Mouse (Mus musculus) MEL-GATA-1-ER (cell line): ENCODE measurements around the gene Krtap24-1.

ENCODE experiments used
- DNase-seq: peaks from one replicate; pipeline ENCODE4 v3.0.0-alpha.2; 2012; ENCODE audit warnings: low read depth; ENCODE audit errors: extremely low read depth

Krtap24-1 gene

GRCm38 (mm10) chr16:88611922-88612321, at the start of gene Krtap24-1:
Gene Krtap24-1 (minus strand): TSS chr16:88612279.
- DNase-seq = no peak

- DNase-seq = no peak
Measured at GRCm38 (mm10) chr16:88657426-88657825, 45.3 kb upstream of the Krtap24-1 start.

GRCm38 (mm10) chr16:88651952-88652351, 39.9 kb upstream of the Krtap24-1 start:
- no peak for DNase-seq

GRCm38 (mm10) chr16:88651082-88651481, 39.0 kb upstream of the Krtap24-1 start:
- no peak for DNase-seq

GRCm38 (mm10) chr16:88647358-88647846, 35.3 kb upstream of the Krtap24-1 start, which contains the start of gene Krtap26-1:
Gene Krtap26-1 (minus strand): TSS chr16:88647796.
- no peak for DNase-seq

- DNase-seq = no peak
Measured at GRCm38 (mm10) chr16:88646366-88647111, 34.5 kb upstream of the Krtap24-1 start.

GRCm38 (mm10) chr16:88640053-88640452, 28.0 kb upstream of the Krtap24-1 start:
- no peak for DNase-seq

GRCm38 (mm10) chr16:88635142-88635541, 23.1 kb upstream of the Krtap24-1 start:
- DNase-seq = no peak

- no peak for DNase-seq
Measured at GRCm38 (mm10) chr16:88631474-88631873, 19.4 kb upstream of the Krtap24-1 start.

GRCm38 (mm10) chr16:88627566-88627965, 15.5 kb upstream of the Krtap24-1 start, which contains the start of gene 2310079G19Rik:
Gene 2310079G19Rik (minus strand): TSS chr16:88627666.
- no peak for DNase-seq

GRCm38 (mm10) chr16:88612712-88613111, 633 bp upstream of the Krtap24-1 start:
- no peak for DNase-seq

- no peak for DNase-seq
Measured at GRCm38 (mm10) chr16:88604570-88604969, 7.5 kb downstream of the Krtap24-1 start.

GRCm38 (mm10) chr16:88602464-88602863, 9.6 kb downstream of the Krtap24-1 start:
- no peak for DNase-seq

- DNase-seq = no peak
Measured at GRCm38 (mm10) chr16:88600303-88600702, 11.8 kb downstream of the Krtap24-1 start.

GRCm38 (mm10) chr16:88599504-88600237, 12.4 kb downstream of the Krtap24-1 start:
- no peak for DNase-seq

- DNase-seq = no peak
Measured at GRCm38 (mm10) chr16:88592758-88593157, 19.3 kb downstream of the Krtap24-1 start.

- DNase-seq = no peak
Measured at GRCm38 (mm10) chr16:88583338-88583737, 28.7 kb downstream of the Krtap24-1 start.

GRCm38 (mm10) chr16:88575885-88576679, 36.0 kb downstream of the Krtap24-1 start:
- DNase-seq = no peak

GRCm38 (mm10) chr16:88572904-88573404, 39.1 kb downstream of the Krtap24-1 start:
- DNase-seq = no peak

- no peak for DNase-seq
Measured at GRCm38 (mm10) chr16:88570136-88570535, 41.9 kb downstream of the Krtap24-1 start.

GRCm38 (mm10) chr16:88569732-88570131, 42.3 kb downstream of the Krtap24-1 start:
- no peak for DNase-seq
